Mouse (Mus musculus): ENCODE measurements around the gene Six4. TPM values are rescaled to one million over a fixed set of nuclear protein-coding genes. Genes with fewer than 3 reads are reported as not detected.
"Not testable (repeated sequence)": the region's sequence is repeated elsewhere in the genome, so short reads cannot be mapped to it uniquely, and the experiment has no call there.

Gene Six4
- total RNA-seq, 2 experiments from 2014 or later = 8.8 to 10.3 TPM

DNA sequence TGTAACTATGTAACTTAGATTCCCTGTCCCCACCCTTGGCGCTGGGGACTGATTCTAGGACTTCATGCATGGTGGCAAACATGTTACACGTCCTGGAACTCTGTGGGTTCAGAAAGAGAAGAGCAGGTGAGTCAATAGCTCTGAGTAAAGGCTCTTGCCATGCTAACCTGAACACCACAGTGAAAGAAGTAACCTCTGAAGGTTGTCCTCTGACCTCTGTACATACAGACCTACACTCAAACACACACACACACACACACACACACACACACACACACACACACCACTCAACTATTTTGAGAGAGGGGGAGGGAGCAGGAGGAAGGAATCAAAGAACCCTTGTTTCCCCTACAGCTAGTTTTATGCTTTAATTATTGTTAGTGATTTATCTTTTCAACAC is 19.1 kb downstream of the Six4 start:
- intact Hi-C loops (cut with DNase I; ENCODE audit: low total_unique reads) = no loop called here
- DNase-seq = no peak

DNA sequence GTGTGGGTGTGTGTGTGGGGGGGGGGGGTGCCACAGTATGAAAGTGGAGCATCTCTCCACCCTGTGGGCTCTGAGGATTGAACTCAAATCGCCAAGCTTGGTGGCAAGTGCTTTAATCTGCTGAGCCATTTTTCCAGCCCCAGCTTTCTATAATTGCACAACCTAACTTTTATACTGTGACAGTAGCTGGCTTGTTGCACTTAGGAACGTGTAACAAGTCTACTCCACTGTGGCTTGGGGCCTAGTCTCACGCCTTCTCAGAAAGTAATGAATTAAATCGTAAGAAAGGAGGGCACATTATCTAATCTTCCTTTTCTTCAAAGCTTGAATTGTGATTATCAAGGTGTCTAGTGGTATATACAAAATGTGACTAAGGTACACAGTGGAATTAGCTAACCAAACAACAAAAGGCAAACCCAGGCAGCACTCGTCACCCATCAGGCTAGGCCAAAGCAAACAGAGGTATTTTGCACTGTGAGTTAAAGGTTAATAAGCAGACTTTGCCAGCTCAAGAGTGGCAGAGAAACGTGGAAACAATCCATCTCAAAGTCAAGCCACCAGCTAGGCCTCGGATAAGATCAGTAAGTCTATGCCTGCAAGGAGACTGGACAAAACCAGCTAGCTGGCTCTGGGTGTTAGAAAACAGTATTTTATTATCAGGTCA is 22.5 kb downstream of the Six4 start:
- intact Hi-C loops (cut with DNase I; ENCODE audit: low total_unique reads) = no loop called here

DNA sequence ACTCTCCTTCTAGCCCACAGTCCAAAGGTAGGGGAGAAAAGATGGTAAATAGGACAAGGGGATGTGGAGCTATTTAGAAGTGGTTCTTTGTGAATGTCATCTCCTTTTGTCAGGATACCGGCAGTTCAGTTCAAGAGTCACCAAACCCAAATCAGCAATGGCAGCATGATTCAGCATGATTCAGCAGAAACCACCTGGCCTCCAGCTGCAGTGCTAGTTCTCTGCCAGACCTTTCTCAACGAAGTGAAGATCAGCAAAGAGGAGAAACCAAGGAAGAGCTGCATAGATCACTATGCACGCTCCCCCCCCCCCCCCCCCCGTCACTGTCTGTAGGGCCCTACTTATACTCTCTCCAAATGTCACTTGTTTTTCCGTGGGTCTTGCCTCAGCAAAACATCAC is 24.3 kb downstream of the Six4 start:
- no peak for DNase-seq
- intact Hi-C loops (cut with DNase I; ENCODE audit: low total_unique reads) = no loop called here

More for the DNA sequence above, 22.5 kb downstream of the Six4 start:
- DNase-seq = no peak

DNA sequence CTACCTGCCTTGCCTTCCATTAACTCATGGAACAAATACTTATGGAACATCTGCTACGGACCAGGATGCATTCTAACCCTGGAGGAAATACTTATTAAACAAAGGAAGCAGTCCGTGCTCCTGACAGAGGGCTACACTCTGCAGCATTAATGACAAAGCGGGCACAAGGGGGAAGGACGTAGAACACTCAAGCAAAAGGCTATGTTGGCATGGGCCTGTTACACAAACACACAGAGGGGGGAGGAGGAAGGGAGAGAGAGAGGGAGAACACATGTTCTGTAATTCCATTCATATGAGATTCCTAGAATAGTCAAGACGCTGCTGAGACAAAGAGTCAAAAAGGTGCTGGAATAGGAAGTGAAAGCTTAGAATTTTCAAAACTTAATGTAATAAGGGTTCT is 24.8 kb downstream of the Six4 start:
- DNase-seq = no peak
- intact Hi-C loops (cut with DNase I; ENCODE audit: low total_unique reads) = no loop called here

DNA sequence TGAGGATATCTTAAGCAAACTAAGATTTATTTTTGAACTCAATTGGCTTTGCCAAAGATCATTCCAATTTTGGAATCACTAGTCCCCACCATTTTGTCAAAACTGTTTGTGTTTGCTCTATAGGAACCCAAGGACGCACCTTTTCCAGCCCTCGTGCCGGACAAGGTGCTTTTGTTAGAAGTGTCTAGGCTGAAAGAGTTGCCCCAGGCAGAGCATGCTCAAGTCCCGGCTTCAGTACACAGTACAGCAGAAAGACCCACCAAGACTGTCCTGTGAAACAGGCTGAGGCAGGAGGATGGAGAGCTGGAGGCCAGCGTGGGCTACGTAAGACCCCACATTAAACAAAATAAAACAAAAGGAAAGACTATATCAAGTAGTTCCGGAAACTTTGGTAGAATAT is 26.2 kb downstream of the Six4 start:
- intact Hi-C loops (cut with DNase I; ENCODE audit: low total_unique reads) = no loop called here
- no peak for DNase-seq

DNA sequence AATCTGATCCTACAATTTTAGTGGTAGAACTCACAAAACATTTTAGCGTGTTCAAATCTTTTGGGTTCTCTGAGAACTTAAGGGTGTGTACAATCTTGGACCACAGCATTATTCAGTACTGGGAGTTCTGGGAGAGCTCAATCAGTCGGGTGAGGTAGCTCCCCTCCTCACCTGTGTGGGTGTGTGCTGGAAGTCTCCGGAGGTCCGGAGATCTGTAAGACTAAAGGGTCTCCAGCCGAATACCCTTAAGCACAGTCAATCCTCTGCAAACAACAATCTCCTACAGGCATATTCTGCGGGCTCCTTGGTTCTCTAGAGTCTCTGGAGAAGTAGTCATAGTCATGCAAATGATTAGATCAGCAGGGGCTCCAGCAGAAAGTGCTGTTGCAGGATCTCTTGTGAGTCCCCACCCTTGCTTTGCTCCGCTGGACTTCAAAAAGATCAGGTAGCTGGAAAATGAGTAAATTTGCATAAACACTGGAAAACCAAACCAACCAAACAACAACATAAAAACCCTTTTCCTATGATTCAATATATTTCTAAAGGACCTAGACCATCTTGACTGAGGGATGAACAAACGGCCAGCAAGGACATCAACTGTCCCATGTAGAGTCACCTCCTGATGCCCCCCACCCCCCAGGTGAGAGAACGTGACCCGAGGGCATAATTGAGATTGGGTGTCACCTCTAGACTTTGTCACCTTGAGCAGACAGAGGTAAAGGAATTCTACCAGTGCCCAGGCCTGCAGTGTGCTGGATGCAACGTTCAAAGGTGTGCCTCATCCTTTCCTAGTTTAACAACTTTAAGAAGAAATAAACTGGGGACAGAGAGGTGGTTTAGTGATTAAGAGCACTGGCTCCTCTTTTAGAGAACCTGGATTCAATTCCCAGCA is 27.3 kb downstream of the Six4 start:
- no peak for DNase-seq
- intact Hi-C loops (cut with DNase I; ENCODE audit: low total_unique reads) = no loop called here

DNA sequence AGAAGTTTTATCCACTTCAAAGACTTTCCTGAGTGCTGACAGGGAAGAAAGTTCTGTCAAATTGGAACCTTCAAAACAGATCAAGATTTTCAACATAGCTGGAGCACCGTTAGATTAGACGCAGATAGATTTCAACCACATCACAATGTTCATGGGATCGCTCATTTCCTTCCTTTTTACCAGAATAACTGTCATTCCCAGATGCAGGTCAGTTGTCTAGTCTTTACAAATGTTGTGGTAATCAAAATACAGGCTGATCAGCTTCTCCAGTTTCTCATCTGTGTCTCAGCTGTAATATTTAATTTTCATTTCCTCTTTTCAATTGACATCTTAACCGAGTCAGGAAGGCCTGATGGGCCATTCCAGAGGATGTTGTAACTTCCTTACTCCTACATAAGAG is 29.5 kb downstream of the Six4 start:
- intact Hi-C loops (cut with DNase I; ENCODE audit: low total_unique reads) = no loop called here
- no peak for DNase-seq

DNA sequence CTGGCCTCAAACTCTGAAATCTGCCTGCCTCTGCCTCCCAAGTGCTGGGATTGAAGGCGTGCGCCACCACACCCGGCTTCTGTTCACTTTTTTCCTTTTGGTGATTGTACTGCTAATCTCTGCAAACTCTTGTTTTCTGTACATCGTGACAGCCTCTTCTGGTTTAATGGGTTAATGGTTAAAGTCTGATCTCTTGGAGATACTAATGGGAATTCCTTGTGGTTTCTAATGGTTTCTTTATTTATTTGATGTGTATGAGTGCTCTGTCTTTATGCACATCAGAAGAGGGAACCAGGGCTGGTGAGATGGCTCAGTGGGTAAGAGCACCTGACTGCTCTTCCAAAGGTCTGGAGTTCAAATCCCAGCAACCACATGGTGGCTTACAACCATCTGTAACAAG is 31.4 kb downstream of the Six4 start:
- DNase-seq; intact Hi-C loops (cut with DNase I; ENCODE audit: low total_unique reads): not testable (repeated sequence)

DNA sequence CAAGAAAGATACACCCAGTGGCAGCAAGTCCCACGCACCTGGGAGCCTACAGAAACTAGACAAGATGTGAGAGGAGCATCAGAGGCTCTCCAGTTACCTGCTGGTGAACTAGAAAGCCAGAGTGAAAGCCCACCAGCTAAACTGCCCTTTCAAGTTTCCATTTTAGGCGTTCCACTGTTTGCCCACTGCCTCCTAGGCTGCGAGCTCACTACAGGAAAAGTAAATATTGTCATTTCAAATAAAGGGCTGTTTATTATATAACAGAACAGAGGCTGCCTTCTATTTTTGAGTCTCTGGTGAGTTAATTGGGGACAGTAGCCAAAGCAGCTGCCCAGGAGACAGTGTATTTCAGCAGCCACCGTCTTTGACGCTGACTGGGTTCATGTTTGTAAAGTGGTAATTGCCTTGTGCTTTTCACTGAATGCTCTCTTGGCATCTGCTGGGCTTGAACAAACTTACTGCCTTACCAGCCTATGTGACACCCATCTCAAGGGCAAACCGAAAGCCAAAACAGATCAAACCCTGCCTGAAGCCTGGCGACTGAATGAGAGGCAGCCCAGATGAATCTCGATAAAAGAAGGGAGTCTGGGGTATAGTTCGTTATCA is 52.3 kb downstream of the Six4 start:
- DNase-seq = no peak
- intact Hi-C loops (cut with DNase I; ENCODE audit: low total_unique reads) = no loop called here

DNA sequence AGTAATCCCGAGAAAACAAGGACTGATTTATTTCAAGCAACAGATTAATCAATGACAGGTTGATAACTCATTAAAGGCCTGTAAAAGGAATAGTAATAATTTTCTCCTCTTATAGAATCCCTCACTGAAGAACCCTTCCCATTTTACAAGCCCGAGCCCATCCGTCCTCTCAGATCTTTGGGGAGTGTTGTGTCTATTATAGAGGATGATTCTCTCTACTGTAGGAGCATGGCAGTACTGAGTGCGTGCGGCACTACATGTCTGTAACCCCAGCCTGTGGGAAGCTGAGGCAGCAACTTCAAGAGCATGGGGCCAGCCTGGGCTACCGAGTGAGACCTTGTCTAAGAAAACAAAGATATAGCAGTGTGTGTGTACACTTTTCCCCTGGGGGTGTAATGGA is 55.8 kb downstream of the Six4 start:
- DNase-seq = no peak
- intact Hi-C loops (cut with DNase I; ENCODE audit: low total_unique reads) = loop anchor here (10.0 kb wide), 2 partner anchors 57 to 267 kb away; partner anchors contain the start of gene Six4

DNA sequence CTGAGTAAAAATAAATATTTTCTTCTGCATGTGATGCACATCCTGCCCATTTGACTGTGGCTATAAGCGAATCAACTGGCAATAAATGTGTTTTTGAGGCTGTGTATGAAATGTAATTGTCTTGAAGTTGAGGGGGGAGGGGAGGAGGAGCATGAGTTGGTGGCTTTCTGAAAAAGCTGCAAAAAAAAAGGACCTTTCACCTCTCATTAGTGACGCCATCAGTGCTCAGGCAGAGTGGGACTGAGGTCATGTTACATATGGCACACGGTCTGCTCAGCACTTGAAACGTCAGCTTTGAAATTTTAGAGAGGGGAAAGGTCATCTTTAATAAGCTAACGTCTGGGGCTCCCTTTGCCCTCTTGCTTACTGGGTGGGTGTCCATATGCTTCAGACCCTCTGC is 57.8 kb downstream of the Six4 start:
- intact Hi-C loops (cut with DNase I; ENCODE audit: low total_unique reads) = loop anchor here (10.0 kb wide), 2 partner anchors 59 to 269 kb away; partner anchors contain the start of gene Six4
- no peak for DNase-seq

DNA sequence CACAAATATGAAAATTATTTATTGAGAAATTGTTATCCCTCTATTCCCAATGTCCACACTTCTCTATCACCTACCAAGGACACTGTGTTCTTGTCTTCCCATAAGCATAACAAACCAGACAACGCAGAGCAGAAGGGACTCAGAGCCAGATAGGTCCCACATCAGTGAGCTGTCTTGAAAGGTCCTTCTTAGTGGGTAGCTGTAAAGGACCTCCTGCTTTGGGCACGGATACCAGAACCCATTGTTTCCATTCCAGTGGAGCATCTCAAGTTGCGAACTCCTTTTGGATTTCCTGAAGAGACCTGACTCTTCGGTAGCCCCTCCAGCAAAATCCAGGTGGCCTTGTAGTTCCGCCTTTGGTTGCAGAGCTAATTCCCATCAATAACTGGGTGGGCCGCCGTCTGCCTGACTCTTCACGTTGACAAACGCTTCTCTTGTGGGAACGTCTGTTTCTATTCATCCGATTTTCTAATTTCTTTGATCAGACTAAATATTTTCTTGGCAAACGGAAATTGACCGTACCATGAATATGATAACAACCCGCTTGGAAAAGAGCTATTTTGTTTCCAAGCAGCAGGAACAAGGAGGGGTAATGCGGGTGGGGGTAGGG is 58.6 kb downstream of the Six4 start:
- intact Hi-C loops (cut with DNase I; ENCODE audit: low total_unique reads) = loop anchor here (10.0 kb wide), 2 partner anchors 60 to 270 kb away; partner anchors contain the start of gene Six4
- DNase-seq = no peak

DNA sequence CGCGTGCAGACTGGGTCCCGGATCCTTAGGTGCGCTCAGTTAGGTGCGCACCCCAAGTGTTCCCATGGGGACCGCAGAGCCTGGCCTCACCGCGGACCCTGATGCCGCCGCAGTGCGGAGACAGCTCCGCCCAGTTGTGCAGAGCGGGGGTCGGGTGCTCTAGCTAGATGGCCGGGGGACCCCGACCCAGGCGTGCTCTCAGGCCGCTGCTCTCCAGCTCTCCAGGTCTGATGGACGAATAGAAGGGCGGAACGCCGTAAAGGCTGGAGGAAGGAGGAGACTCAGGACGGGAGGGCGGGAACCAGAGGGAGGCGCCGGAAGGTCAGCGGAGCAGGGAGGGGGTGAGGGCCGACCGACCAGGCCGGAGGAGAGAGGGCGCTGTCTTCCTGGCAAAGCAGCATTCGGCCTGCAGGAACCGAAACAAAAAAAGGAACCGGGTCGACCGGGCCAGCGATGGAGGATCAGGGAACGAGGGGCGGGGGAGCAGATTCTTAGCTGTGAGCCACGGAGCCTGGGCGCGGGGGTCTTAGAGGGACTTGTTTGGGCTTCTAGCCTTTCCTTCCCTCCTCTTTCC is 59.5 kb downstream of the Six4 start, which contains the start of gene Six1:
Gene Six1, minus strand, starts transcription at position 220 of the 574 bp plus-strand sequence.
- peak; percentile 95 for DNase-seq
- intact Hi-C loops (cut with DNase I; ENCODE audit: low total_unique reads) = loop anchor here (10.0 kb wide), 2 partner anchors 61 to 271 kb away; partner anchors contain the start of gene Six4

DNA sequence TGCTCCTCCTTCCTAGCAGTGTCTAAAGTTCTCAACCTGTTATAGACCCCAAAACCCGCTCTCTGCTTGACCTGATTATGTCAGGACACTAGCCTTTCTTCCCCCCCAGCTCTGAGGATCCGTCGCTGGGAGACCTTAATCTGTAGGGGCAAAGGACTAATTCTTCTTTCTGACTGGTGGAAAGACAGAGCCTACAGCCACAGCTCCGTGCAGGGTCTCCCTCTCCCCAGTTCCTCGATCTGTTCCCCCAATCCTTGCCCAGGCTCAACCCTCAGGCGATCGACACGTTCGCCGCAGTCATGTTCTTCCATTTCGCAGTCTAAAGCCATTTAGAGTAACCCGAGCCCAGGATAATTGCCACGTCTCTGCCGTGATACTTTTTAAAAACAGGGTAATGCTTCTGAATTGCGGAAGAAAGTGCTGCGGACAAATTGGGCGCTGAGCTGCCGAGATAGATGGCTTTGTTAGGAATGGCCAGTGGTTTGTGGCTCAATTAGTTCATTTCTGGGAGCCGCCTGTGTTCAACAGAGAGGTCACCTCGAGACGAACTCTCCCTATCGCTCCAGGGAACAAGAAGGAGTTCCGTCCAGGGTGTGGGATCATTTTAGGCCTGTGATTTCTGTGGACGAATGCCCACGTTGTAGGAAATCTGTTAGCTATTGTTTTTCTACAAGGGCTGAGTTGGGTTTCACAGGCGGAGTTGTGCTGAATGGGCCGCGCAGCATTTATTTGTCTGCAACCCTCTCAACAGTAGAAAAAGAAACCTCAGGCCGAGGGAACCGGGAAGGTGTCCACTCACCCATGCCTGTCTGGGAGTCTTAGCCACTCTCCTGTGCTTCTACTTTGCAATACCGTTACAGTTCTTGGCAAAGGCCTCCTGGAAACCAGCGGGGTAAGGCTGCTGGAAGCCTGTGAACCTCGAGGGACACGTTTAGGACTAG is 60.3 kb downstream of the Six4 start:
- DNase-seq = no peak

DNA sequence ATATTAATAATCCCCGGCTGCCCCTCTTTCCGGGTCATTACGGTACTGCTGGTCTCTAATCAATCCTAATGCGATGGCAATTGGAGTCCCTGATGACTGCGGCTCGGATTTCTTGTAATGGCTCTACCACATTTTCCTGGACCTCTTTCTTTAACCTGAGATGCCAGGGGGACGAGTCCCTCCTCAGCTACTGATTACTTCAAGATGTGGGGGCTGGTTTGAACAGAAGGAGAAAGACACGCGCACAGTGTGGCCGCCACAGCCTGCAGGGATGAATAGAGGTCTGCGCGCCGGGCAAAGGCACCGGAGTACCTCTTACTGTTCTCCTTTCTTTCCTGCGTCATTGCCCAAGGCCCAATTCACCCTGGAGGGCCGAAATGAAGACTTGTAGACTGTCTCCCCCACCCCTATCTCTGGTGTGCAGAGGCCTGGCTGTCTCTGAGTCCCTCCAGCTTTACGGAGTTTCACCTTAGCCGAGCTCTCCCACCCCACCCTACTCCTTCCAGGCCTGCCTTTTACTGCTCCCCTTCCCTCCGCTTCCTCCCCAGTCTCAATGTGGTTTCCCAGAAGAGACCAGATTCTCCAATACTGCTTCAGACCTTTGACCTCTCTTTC is 61.1 kb downstream of the Six4 start:
- intact Hi-C loops (cut with DNase I; ENCODE audit: low total_unique reads) = loop anchor here (10.0 kb wide), 2 partner anchors 63 to 273 kb away; partner anchors contain the start of gene Six4
- DNase-seq = peak; percentile 20

More for the DNA sequence above, 60.3 kb downstream of the Six4 start:
- intact Hi-C loops (cut with DNase I; ENCODE audit: low total_unique reads) = loop anchor here (10.0 kb wide), 2 partner anchors 62 to 272 kb away; partner anchors contain the start of gene Six4

DNA sequence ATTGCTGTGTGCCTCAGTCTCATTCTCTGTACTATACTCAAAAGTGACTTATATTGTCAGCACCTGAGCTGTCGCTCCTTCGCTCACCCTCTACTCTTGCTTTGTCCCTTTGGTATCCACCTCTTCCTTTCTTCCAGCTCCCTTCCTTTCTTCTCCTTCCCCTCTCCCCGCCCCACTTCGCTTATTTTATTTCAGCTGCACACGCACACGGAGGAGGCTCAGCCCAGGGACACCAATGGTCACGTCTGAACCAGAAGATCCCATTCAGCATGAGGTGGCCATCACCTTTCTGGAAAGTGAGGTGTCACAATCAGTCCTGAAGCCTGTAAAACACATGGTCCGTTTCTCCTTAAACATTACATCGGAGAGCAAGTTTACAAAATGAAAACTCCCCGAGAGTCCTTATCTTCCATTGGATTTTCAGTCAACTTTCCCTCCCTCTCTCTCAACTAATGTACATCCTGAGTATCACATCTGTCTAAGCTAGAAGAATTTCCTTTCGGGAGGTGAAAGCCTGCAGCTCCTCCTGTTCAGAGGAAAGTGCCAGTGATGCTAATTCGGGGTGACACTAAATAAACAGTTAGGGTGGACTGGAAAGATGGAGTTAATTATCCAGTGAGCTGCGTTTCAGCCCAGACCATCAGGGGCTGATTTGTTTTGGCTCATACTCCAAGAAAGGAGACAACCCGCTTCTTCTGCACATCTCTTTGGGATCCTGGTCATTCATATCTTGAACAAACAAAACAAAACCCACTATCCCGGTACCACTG is 62.3 kb downstream of the Six4 start:
- intact Hi-C loops (cut with DNase I; ENCODE audit: low total_unique reads) = loop anchor here (10.0 kb wide), 2 partner anchors 64 to 274 kb away; partner anchors contain the start of gene Six4
- DNase-seq = no peak

DNA sequence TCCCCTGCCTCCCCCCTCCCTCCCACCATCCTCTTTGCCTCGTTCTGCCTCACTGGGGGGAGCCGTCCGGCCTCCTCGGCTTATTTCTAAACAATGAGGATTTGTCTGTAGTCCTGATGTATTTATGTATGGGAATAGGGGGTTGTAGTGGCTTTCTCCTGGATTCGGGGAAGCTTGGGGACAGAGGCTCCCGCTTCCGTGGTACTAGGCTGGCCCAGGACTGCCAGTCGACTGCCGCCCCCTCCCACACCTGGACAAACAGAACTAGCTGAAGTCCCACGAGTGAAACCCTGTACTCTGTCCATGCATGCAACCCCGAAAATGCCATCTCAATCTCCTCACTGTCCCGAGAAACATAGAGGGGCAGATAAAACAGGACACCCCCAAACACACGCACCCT is 63.0 kb downstream of the Six4 start:
- no peak for DNase-seq
- intact Hi-C loops (cut with DNase I; ENCODE audit: low total_unique reads) = loop anchor here (10.0 kb wide), 2 partner anchors 64 to 274 kb away; partner anchors contain the start of gene Six4

Data from gastrocnemius, postnatal 14 days (tissue).